Mouse (Mus musculus) stomach, embryonic 16.5 days (tissue): ENCODE results near the gene Bcor. TPM values are rescaled to one million over a fixed set of nuclear protein-coding genes. Genes with fewer than 3 reads are reported as not detected.

Experiments used
- ATAC-seq: fragments of 200-750 bp; cut with Nextera tagmentation; 2 replicates; pipeline ENCODE4 v1.8.0; 2017; ENCODE audit warnings: moderate number of reproducible peaks, moderate TSS enrichment; ENCODE audit not compliant: insufficient read depth, low FRiP score
- H3K27ac ChIP-seq: fragments of 300-500 bp; sonication (generic); 2 replicates; pipeline ENCODE4 v1.5.1; 2014; ENCODE audit warnings: low read length
- H3K27me3 ChIP-seq: fragments of 300-500 bp; sonication (generic); 2 replicates; pipeline ENCODE4 v1.6.1; 2014; ENCODE audit warnings: low read length, control low read depth, mixed read lengths; ENCODE audit not compliant: control insufficient read depth, insufficient read depth
- H3K36me3 ChIP-seq: fragments of 300-500 bp; sonication (generic); 2 replicates; pipeline ENCODE4 v1.6.1; 2014; ENCODE audit warnings: low read length; ENCODE audit not compliant: control insufficient read depth, insufficient read depth
- H3K4me1 ChIP-seq: fragments of 300-500 bp; sonication (generic); 2 replicates; pipeline ENCODE4 v1.6.1; 2014; ENCODE audit warnings: low read length, control low read depth, mixed read lengths; ENCODE audit not compliant: control insufficient read depth, insufficient read depth
- H3K4me2 ChIP-seq: fragments of 300-500 bp; sonication (generic); 2 replicates; pipeline ENCODE4 v1.6.1; 2014; ENCODE audit warnings: low read depth, low read length, mixed read lengths
- H3K4me3 ChIP-seq: fragments of 300-500 bp; sonication (generic); replicated peaks from 2 replicates; pipeline ENCODE4 v1.5.1; 2014; ENCODE audit warnings: mild to moderate bottlenecking, low read length
- H3K9ac ChIP-seq: fragments of 300-500 bp; sonication (generic); 2 replicates; pipeline ENCODE4 v1.6.1; 2014; ENCODE audit warnings: low read length
- H3K9me3 ChIP-seq: fragments of 300-500 bp; sonication (generic); replicated peaks from 2 replicates; pipeline ENCODE4 v1.6.1; 2016; ENCODE audit warnings: low read length, control low read depth; ENCODE audit not compliant: control insufficient read depth
- WGBS: fragments of 180-500 bp; shearing (Covaris S2); extraction: QIAGEN DNeasy Blood & Tissue Kit; methylation state at CpG from one replicate; pipeline ENCODE4 v1.1.7; 2014; 5-methylcytosine and 5-hydroxymethylcytosine counted together
- polyA plus RNA-seq: library from polyadenylated mRNA; unstranded; fragments of >200 nt; fragmentation: Nextera tagmentation; extraction: Ambion mirVana; gene quantifications from 2 replicates; pipeline ENCODE4 v1.2.1, GENCODE M21; 2015

The Bcor gene
- polyA plus RNA-seq, 1 experiment from 2014 or later: 13.9 TPM

DNA sequence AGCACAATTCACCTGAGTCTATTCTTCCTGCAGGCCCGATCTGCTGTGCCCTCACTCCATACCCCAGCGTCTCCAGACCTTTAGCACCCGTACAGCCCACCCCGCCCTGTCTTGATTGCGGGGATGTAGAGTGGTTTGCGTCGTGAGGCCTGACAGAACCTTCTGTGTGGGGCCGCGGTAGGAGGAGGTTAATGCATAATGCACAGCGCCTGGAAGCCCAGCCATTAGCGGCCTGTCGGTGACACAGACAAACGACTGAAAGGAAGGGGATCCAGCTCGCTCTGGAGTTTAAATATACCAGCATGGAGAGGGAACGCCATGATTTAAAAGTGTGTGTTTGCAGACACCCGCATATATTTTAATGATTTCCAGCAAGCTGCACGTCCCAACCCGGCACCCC, 74.9 kb downstream of the Bcor start:
- Histone ChIP-seq H3K27ac (no peak overlapping the region), H3K36me3 (no peaks in the 10 kb centered on the region), H3K4me1 (peaks cover 16% of the 10 kb centered on the region), H3K9ac (no peak overlapping the region), H3K4me2 (no peak overlapping the region), H3K4me3 (no peak overlapping the region), H3K9me3 (no peaks in the 10 kb centered on the region), H3K27me3 (peaks cover 53% of the 10 kb centered on the region)
- no peak for ATAC-seq
- 27% methylated on average over 18 of the region's 18 CpGs for WGBS

GRCm38 (mm10) chrX:12084698-12085097, 75.5 kb downstream of the Bcor start:
- peaks cover 53% of the 10 kb centered on the region for H3K27me3 ChIP-seq
- no peaks in the 10 kb centered on the region for H3K9me3 ChIP-seq
- no peak overlapping the region for H3K9ac ChIP-seq
- H3K4me2 ChIP-seq: no peak overlapping the region
- H3K4me3 ChIP-seq: no peak overlapping the region
- 70% methylated on average over 4 of the region's 4 CpGs for WGBS
- no peak overlapping the region for H3K27ac ChIP-seq
- ATAC-seq: no peak
- peaks cover 12% of the 10 kb centered on the region for H3K4me1 ChIP-seq
- no peaks in the 10 kb centered on the region for H3K36me3 ChIP-seq

- no peak for ATAC-seq
- Histone ChIP-seq H3K9me3 (no peaks in the 10 kb centered on the region), H3K4me3 (no peak overlapping the region), H3K4me2 (no peak overlapping the region), H3K27ac (no peak overlapping the region), H3K27me3 (peaks cover 57% of the 10 kb centered on the region), H3K36me3 (no peaks in the 10 kb centered on the region), H3K4me1 (peaks cover 2% of the 10 kb centered on the region; the same call in 1 of the 2 replicates), H3K9ac (no peak overlapping the region)
- 49% methylated on average over 10 of the region's 10 CpGs for WGBS
These were observed 76.5 kb downstream of the Bcor start for GRCm38 (mm10) chrX:12083631-12084030.

DNA sequence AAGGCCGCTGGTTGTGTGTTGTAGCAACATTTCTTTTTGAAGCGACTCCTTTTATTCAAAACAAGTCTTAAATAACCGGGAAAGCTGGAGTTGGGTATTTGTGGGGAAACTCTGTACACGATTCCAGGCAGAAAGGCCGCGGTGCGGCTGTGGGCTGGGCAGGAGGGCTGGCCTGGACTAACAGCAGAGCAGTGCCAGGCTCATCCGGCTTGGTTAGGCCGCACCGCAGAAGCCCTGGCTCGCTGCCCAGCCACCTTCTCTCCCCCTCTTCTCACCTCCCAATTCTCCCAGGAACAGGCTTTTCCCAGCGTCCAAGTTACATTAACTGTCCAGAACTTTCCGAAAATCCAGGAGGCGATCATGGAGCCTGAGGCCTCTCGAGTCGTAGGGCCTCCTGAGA, 77.4 kb downstream of the Bcor start:
- no peak overlapping the region for H3K4me2 ChIP-seq
- no peaks in the 10 kb centered on the region for H3K36me3 ChIP-seq
- H3K27ac ChIP-seq: no peak overlapping the region
- ATAC-seq: no peak
- 33% methylated on average over 16 of the region's 16 CpGs for WGBS
- H3K9ac ChIP-seq: no peak overlapping the region
- H3K4me1 ChIP-seq: peaks cover 4% of the 10 kb centered on the region; the same call in 1 of the 2 replicates
- H3K4me3 ChIP-seq: no peak overlapping the region
- no peaks in the 10 kb centered on the region for H3K9me3 ChIP-seq
- peaks cover 58% of the 10 kb centered on the region for H3K27me3 ChIP-seq

- WGBS: 57% methylated on average over 5 of the region's 5 CpGs
These were observed 78.0 kb downstream of the Bcor start for GRCm38 (mm10) chrX:12082184-12082583.

GRCm38 (mm10) chrX:12081741-12082155, 78.4 kb downstream of the Bcor start:
- peaks cover 65% of the 10 kb centered on the region for H3K27me3 ChIP-seq
- H3K27ac ChIP-seq: no peak overlapping the region
- H3K36me3 ChIP-seq: no peaks in the 10 kb centered on the region
- H3K9me3 ChIP-seq: no peaks in the 10 kb centered on the region
- H3K4me3 ChIP-seq: no peak overlapping the region
- peak overlapping the region; percentile 73 for H3K4me2 ChIP-seq
- no peak overlapping the region for H3K9ac ChIP-seq
- WGBS: 30% methylated on average over 22 of the region's 22 CpGs
- no peak for ATAC-seq
- peaks cover 5% of the 10 kb centered on the region; the same call in 1 of the 2 replicates for H3K4me1 ChIP-seq

More at GRCm38 (mm10) chrX:12082184-12082583, 78.0 kb downstream of the Bcor start:
- Histone ChIP-seq H3K27ac (no peak overlapping the region), H3K4me3 (no peak overlapping the region), H3K4me2 (no peak overlapping the region), H3K9me3 (no peaks in the 10 kb centered on the region), H3K4me1 (peaks cover 5% of the 10 kb centered on the region; the same call in 1 of the 2 replicates), H3K36me3 (no peaks in the 10 kb centered on the region), H3K27me3 (peaks cover 61% of the 10 kb centered on the region), H3K9ac (no peak overlapping the region)
- ATAC-seq: no peak

- Histone ChIP-seq H3K36me3 (no peaks in the 10 kb centered on the region), H3K9ac (peak overlapping the region; percentile 70), H3K9me3 (no peaks in the 10 kb centered on the region), H3K4me3 (peak overlapping the region; percentile 68), H3K4me2 (peak overlapping the region; percentile 73), H3K4me1 (peaks cover 10% of the 10 kb centered on the region; the same call in 1 of the 2 replicates), H3K27ac (peak overlapping the region; percentile 53; the same call in 1 of the 2 replicates), H3K27me3 (peaks cover 65% of the 10 kb centered on the region)
- ATAC-seq: peak; percentile 20; the same call in 1 of the 2 replicates
- 5% methylated on average over 47 of the region's 61 CpGs for WGBS
These were observed 79.0 kb downstream of the Bcor start for GRCm38 (mm10) chrX:12080904-12081740.

DNA sequence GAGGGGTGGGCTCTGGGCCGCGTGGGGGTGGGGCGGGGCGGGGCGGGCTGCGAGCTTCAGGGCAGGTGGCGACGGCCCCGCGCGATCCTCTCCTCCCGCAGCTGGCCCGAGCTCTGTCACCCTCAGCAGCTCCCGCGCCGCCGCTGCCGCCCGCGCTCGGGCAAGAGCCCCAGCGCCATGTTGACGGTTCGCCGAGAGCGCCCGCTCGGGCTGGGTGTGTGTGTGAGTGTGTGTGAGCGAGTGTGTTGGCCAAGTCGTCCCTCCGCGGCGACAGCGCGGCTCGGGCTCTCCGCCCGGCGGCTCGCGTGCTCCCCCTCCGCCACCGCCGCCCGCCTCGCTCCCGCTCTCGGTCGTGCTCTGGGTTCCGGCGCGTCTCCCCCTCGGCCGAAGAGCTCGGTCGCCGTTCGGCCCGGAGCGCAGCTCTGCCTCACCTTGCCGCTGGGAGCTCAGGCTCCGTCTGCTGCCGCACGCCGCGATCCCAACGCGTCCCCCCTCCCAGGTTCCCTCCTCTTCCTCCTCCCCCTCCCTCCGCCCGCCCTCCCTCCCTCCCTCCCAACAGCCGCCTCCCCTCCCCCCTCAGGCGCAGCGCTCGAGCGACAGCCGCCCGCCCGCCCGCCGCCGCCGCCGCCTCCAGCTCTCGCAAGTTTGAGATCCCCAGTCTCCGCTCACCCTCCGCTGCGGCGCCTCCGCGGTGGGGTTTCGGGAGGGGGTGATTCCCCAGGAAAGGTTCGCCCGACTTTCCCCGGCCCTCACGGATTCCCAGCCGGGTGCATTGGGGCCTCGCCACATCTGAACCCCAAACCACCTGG, 79.9 kb downstream of the Bcor start:
- H3K4me2 ChIP-seq: peak overlapping the region; percentile 73
- 3% methylated on average over 54 of the region's 97 CpGs for WGBS
- H3K4me3 ChIP-seq: peak overlapping the region; percentile 68
- peak overlapping the region; percentile 88 for H3K27ac ChIP-seq
- peaks cover 65% of the 10 kb centered on the region; the same call in 1 of the 2 replicates for H3K27me3 ChIP-seq
- H3K36me3 ChIP-seq: no peaks in the 10 kb centered on the region
- peak overlapping the region; percentile 79 for H3K9ac ChIP-seq
- ATAC-seq: peak; percentile 62
- 0 out of 2 replicates have a peak, but pooled peaks cover 10% of the 10 kb centered on the region for H3K4me1 ChIP-seq
- no peaks in the 10 kb centered on the region for H3K9me3 ChIP-seq
